Mouse (Mus musculus) induced T-regulatory cell, adult 2 months (primary cell): ENCODE data around the gene Cfhr1.

ENCODE experiments used
- DNase-seq: peaks from one replicate; pipeline ENCODE4 v3.0.0-alpha.2; 2012; ENCODE audit warnings: low read depth

Cfhr1 gene

DNA sequence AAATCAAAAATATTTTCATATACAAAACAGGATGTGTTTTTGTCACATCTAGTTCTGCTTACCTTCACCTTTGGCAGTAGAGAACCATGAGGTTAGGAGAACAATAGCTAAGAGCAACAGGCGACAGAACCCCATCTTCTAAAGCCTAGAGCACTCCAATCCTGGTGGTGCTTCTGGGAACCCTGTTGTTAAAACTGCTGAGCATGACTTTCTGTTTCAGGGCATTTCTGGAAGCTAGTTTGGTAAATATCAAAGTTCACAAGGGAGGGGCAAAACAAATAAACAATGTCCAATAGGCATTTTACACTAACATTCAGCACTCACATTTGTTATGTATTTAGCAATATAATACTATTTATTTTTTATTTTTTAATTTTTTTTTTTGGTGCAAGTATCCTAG lies at the start of gene Cfhr1:
TSS of gene Cfhr1 (minus strand) at position 249 of the 400 bp plus-strand sequence.
- no peak for DNase-seq

DNA sequence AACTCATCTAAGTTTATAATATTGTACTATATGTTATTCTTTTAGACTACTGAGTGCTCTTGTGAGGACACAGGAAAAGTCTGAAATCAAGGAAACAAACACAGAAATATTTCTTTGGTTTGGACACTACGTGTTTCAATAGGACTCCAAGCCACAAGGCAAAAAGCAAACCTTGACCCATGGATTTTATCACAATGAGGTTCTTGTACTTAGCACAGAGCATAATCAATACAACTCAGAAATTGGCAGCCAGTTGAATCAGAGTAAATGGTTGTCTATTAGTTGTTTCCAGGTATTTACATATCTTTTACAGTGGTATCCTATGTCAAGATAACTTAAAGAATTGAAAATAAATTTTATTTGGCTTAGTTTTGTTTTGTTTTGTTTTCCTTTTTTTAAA lies 8.8 kb downstream of the Cfhr1 start:
- DNase-seq, result no peak

DNA sequence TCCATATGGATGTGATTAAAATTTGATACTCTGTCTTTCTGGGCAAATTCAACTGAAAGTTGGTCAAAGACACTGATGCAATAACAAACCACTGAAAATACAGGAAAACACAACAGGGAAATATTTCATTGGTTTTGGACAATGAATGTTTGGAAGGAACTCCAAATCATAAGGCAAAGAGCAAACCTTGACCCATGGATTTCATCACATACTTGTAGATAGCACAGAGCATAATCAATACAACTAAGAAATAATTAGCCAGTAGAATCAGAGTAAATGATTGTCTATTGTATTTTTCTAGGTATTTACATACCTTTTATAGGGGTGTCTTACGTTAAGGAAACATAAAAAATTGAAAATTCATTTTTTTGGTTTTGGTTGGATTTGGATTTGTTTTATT lies 11.5 kb downstream of the Cfhr1 start:
- no peak for DNase-seq

DNA sequence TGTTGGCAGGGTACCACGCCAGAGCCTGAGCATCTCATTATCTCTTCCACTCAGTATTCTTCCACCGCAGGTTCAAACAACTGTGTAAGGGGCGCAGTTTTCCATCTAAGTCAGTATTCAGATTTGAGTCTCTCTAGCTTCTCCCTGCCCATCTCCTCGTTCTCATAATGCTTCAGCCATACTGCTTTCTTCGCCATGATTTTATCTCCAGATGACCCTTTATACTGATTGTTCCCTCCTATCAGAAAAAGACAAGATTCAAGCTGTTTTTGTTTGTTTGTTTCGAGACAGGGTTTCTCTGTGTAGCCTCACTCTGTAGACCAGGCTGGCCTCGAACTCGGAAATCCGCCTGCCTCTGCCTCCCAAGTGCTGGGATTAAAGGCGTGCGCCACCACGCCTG lies 45.5 kb downstream of the Cfhr1 start:
- no peak for DNase-seq

DNA sequence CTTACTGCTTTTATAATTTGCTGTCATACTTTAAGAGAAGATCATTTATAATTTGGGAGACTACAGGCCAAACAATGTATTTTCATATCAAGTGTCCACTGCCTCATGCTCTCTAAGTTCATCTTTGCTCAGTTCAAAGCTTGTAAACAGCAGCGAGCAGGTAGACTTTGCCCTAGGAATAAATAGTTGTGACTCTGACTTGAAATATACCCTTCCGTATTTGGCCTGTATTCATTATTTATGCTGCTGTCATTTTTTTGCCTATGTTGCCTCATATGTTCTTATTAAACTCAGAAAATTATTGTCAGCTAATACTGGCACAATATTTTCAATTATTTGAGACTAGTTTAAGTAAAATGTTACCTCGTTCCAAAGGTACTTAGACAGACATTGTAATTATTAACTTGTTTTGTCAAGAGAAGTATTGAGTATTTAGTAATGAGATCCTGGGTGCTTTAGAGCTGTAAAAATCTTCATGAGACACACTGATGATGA lies 58.8 kb downstream of the Cfhr1 start, which contains the start of gene F13b:
TSS of gene F13b (plus strand) at position 445 of the 495 bp plus-strand sequence.
- DNase-seq, result no peak

DNA sequence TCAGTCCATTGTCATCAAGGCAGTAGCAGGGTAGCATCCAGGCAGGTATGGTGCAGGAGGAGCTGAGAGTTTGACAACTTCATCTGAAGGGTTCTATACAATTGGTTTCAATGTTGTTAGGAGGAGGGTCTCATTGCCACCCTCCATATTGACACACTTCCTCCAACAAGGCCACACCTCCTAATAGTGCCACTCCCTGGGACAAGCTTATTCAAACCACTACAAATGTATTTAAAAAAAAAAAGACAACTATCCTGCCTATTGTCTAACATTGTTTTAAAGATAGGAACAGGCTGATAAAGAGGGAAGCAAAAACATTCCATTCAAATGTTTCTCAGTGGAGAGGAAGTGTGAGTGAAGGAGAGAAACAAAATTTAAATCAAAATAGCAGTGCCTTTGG lies 60.3 kb downstream of the Cfhr1 start:
- DNase-seq, result no peak
